Mouse (Mus musculus): Measurements from ENCODE around the gene Ctsh.

DNA sequence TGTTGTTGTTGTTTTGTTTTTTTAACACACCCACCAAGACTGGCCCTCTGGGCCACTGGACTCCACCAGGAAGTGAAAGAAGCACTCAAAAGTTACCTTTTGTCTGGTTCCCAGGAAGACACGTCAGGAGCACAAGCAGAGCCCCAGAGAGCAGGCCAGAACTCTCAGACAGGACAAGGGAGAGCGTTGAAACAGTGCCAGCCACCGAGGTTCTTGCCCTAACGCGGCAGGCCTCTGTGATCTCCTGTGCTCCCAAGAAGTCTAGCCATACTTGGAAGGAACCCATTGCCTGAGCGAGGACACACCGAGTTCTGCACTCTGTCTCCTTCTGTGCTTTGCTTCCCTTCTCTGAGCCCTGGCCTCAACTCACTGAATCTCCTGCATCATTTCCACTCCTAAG, 16.2 kb downstream of the Ctsh start:
- TF ChIP-seq POLR2A (IDR thresholded peaks at IDR 0.05; ENCODE audit: borderline replicate concordance, extremely low read depth, low read depth, low read length): no peak
- TF ChIP-seq CTCF (IDR thresholded peaks at IDR 0.05; ENCODE audit: insufficient read depth, low read length): no peak

All from lung, adult 2 months (tissue).